Mouse (Mus musculus) megakaryocyte, embryonic 14.5 days (primary cell): Measurements from ENCODE around the gene Macrod1.

Experiments
- FLI1 ChIP-seq: IDR thresholded peaks from 2 replicates; pipeline ENCODE4 v1.6.1; 2012; ENCODE audit warnings: low read length, inconsistent platforms, mixed read lengths
- GATA1 ChIP-seq: IDR thresholded peaks from 3 replicates; pipeline ENCODE4 v1.6.1; 2012; ENCODE audit warnings: mixed read lengths, low read length, inconsistent platforms, borderline replicate concordance

DNA sequence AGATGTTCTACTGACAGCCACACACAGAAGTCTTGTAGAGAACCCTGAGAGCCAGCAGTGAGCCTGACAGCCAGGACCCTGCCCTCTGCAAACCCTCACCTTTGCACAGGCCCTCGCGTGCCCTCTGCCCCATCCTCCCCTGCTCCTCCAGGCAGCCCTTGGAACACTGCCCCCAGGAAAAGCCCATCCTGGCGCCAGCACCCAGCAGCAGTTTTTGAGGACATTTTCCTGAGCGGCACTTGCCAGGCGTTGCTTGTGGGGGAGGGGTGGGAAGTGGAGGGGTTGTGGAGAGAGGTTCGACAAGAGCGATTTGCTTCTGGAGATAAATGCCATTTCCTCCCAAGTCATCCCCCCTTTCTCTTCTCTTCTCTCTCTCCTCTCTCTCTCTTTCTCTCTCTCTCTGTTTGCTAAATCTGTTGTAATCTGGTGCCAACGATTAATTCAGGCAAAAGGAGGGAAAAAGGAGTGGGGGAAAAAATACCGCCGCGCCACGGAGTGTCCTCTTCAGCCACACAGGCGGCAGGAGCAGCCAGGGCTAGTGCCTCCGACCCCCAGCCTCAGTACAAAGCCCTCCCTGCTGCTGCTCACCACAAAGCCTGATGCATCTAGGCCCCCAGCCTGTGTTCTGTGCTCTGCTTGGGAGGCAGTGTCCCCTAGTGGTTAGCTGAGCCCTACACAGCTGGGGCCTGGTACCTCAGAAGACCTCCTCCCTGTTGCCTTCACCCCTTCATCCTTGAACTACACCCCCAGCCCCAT is 103.7 kb downstream of the Macrod1 start:
- TF ChIP-seq FLI1 (no peak), GATA1 (no peak)
